Mouse (Mus musculus) c-Kit-positive CD71-negative TER-119-negative erythroid progenitor cells, embryonic 14.5 days (primary cell): ENCODE measurements around the gene Nek9.

Experiments used
- DNase-seq: peaks from one replicate; pipeline ENCODE4 v3.0.0-alpha.2; 2013; ENCODE audit warnings: low read depth

Gene Nek9

DNA sequence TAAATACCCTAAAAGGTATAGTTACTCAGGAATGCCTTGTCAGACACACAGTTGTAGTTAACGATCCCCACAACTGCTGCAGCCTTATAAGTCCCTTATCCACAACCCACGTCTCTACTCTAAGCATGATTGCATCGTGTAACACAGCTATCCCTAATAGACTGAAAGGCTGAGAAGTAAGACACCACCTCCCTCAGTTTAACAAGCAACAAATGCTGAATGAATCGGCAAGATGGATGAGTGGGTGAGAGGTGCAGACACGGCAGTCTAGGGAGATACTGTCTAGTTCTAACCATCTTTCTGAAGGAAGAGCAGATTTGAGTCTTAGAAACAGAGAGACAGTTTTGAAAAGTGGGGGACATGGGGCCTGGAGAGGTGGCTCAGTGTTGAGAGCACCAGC is 76.0 kb downstream of the Nek9 start:
- no peak for DNase-seq

DNA sequence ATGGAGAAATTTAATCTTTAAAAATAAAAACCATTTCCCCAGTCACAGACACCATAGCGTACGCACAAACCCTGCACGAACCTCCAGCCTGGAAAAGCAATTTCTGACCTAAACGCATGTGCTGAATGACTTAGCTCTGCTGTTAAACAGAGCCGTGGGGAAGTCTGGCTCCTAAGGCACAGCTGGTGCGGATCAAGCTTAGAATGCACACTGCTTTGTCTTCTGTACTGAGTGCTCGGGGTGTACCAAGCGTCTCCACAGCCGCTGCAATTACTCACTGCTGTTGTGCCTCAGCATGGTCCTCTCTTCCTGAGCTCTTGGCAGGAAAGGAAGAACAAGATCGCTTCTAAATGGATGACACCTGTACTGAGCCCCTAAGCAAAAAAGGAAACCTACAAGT is 76.7 kb downstream of the Nek9 start:
- DNase-seq, result no peak

DNA sequence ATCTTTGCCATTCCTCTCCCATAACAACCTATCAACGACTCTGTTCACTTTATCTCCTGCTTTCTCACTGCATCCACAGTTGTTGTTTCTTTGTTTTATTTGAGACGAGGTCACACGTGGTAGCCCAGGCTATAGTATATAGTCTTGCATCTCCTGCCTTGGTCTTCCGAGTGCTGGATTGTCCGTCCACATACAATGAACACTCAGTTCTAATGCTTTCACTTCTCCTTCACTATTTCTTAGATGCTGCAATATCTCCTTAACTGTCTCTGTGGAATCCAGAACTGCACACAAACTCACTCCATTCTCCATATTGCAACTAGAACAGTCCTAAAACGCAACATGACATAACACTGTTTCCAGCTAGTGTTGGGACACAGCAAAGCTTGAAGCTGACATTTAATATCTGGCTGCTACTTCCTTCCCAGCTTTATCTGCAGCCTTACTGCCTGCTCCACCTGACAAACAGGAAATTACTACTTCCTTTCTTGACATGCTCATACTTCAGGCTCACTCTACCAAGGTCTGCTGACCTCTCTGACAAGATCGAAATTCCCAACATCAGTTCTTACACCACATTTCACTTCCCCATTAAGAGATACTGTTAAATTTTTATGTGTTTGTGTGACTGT is 82.0 kb downstream of the Nek9 start:
- no peak for DNase-seq

- DNase-seq, result no peak
These were observed 82.9 kb downstream of the Nek9 start for GRCm38 (mm10) chr12:85256074-85256751.

DNA sequence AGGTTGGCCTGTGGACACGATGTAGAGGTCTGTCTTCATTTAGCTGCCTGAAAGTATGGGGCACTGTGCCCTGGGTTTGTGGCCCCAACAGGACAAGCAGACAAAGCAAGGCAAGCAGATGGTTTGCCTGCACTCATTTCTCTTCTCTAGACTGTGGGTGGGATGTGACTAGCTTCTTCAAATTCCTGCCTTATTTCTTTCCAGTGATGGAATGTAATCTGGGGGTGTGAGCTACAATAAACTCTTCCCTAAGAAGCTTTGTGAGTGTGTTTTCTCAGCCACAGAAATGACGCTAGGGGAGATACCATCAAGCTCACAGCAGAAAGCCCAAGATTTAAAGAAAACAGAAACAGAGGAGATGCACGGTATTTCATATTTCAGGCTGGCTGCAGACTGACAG is 87.1 kb downstream of the Nek9 start:
- DNase-seq, result no peak
